Mouse (Mus musculus) midbrain, embryonic 11.5 days (tissue): ENCODE results near the gene Bhlhe41. TPM values are rescaled to one million over a fixed set of nuclear protein-coding genes. Genes with fewer than 3 reads are reported as not detected.

ENCODE experiments used
- ATAC-seq: fragments of 200-750 bp; cut with Nextera tagmentation; 2 replicates; pipeline ENCODE4 v1.8.0; 2017; ENCODE audit warnings: moderate TSS enrichment, moderate library complexity; ENCODE audit not compliant: low FRiP score
- DNase-seq: peaks from one replicate; pipeline ENCODE4 v3.0.0; 2015; ENCODE audit warnings: low spot score; ENCODE audit errors: missing footprints
- H3K27ac ChIP-seq: fragments of 300-500 bp; sonication (generic); 2 replicates; pipeline ENCODE4 v1.5.1; 2014; ENCODE audit warnings: low read depth, low read length
- H3K27me3 ChIP-seq: fragments of 300-500 bp; sonication (generic); 2 replicates; pipeline ENCODE4 v1.6.1; 2014; ENCODE audit warnings: mild to moderate bottlenecking, low read length, moderate library complexity, mixed read lengths; ENCODE audit not compliant: control insufficient read depth, insufficient read depth
- H3K36me3 ChIP-seq: fragments of 300-500 bp; sonication (generic); 2 replicates; pipeline ENCODE4 v1.6.1; 2014; ENCODE audit warnings: mild to moderate bottlenecking, low read length, moderate library complexity, mixed read lengths; ENCODE audit not compliant: control insufficient read depth, insufficient read depth
- H3K4me1 ChIP-seq: fragments of 300-500 bp; sonication (generic); 2 replicates; pipeline ENCODE4 v1.6.1; 2014; ENCODE audit warnings: low read length; ENCODE audit not compliant: control insufficient read depth, insufficient read depth
- H3K4me2 ChIP-seq: fragments of 300-500 bp; sonication (generic); 2 replicates; pipeline ENCODE4 v1.6.1; 2014; ENCODE audit warnings: mild to moderate bottlenecking, moderate library complexity
- H3K4me3 ChIP-seq: fragments of 300-500 bp; sonication (generic); 2 replicates; pipeline ENCODE4 v1.5.1; 2014; ENCODE audit warnings: low read depth, low read length
- H3K9ac ChIP-seq: fragments of 300-500 bp; sonication (generic); 2 replicates; pipeline ENCODE4 v1.6.1; 2014; ENCODE audit warnings: low read length
- H3K9me3 ChIP-seq: fragments of 300-500 bp; sonication (generic); 2 replicates; pipeline ENCODE4 v1.6.1; 2016; ENCODE audit warnings: low read length; ENCODE audit not compliant: control insufficient read depth
- WGBS: fragments of 180-500 bp; shearing (Covaris S2); extraction: QIAGEN DNeasy Blood & Tissue Kit; methylation state at CpG from one replicate; pipeline ENCODE4 v1.1.7; 2014; 5-methylcytosine and 5-hydroxymethylcytosine counted together
- polyA plus RNA-seq: library from polyadenylated mRNA; unstranded; fragments of >200 nt; fragmentation: Nextera tagmentation; extraction: Ambion mirVana; gene quantifications from 2 replicates; pipeline ENCODE4 v1.2.1, GENCODE M21; 2014

Bhlhe41 gene
- polyA plus RNA-seq, 1 experiment from 2014 or later = 1.9 TPM

DNA sequence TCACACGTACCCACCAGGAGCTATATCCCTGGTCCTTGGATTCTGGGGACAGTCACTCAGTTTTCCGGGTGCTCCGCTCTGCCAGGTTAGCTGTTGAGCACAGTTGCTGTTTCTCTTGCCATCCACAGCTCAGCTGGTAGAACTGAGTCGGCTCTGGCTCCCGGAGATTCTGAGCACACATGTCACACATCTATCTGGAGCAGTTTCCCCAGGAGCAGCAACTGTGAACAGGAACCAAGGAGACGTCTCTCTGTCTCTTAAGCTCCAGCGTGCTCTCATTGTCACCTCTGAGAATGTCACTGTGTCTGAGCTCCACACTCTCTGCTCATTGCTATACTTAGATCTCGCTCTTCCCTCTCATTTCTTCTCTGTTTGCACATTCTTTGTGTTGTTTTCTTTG lies 32.4 kb downstream of the Bhlhe41 start:
- Histone ChIP-seq H3K4me3 (no peak overlapping the region), H3K4me2 (no peak overlapping the region), H3K27me3 (no peaks in the 10 kb centered on the region), H3K27ac (no peak overlapping the region), H3K9me3 (no peaks in the 10 kb centered on the region), H3K4me1 (no peaks in the 10 kb centered on the region), H3K36me3 (no peaks in the 10 kb centered on the region), H3K9ac (no peak overlapping the region; the same call in 1 of the 2 replicates)
- WGBS = 67% methylated on average over 8 of the region's 8 CpGs
- DNase-seq (no peak), ATAC-seq (no peak)

DNA sequence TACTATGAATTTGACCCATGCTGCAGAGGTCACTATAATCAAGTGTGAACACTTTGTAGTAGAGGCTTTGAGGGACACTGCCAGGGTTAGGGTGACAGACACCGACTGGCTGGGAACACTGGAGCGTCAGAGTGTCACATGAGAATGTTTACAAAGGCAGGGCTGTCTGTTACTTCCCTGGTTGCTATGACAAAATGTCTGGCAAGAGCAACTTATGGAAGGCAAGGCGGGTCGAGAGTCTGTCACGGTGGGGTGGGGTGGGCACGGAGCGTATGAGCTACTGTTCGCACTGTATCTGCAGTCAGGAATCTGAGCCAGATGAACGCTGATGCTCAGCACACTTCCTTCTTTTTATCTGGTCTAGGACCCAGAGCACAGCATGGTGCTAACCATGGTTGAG lies 34.7 kb downstream of the Bhlhe41 start:
- 0 out of 2 replicates have a peak, but pooled peaks have one; percentile 44 for ATAC-seq
- no peaks in the 10 kb centered on the region for H3K9me3 ChIP-seq

DNA sequence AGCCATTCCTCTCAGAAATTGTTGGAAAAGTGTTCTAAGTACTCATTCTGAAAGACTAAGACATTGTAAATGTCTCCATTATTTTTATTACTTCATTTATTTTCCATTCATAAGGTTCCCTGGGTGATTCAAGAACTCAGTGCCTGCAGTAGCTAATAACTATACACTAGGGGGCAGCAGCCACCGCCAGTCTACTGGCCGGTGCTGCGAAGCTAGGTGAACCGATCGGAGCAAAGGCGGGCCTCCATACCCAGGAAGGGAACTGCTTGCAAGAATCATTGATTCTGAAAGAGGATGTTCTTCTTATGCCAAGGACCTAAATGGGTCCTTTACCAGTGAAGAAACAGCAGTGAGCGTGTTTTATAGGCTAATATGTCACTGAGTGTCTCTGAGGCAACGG lies 35.2 kb downstream of the Bhlhe41 start:
- ATAC-seq = peak; percentile 65; the same call in 1 of the 2 replicates
- no peak overlapping the region for H3K4me2 ChIP-seq
- no peak overlapping the region for H3K9ac ChIP-seq
- no peaks in the 10 kb centered on the region for H3K36me3 ChIP-seq
- WGBS = 15% methylated on average over 8 of the region's 8 CpGs
- H3K9me3 ChIP-seq = no peaks in the 10 kb centered on the region; the same call in none of the 2 replicates
- H3K27ac ChIP-seq = no peak overlapping the region
- no peaks in the 10 kb centered on the region for H3K4me1 ChIP-seq
- no peak overlapping the region for H3K4me3 ChIP-seq
- H3K27me3 ChIP-seq = no peaks in the 10 kb centered on the region
- peak; percentile 91 for DNase-seq

More for the DNA sequence above, 34.7 kb downstream of the Bhlhe41 start:
- no peak overlapping the region for H3K4me3 ChIP-seq
- H3K4me2 ChIP-seq = no peak overlapping the region
- no peaks in the 10 kb centered on the region for H3K27me3 ChIP-seq
- H3K9ac ChIP-seq = no peak overlapping the region
- no peaks in the 10 kb centered on the region for H3K36me3 ChIP-seq
- no peak overlapping the region for H3K27ac ChIP-seq
- 67% methylated on average over 9 of the region's 9 CpGs for WGBS
- no peaks in the 10 kb centered on the region for H3K4me1 ChIP-seq
- no peak for DNase-seq

DNA sequence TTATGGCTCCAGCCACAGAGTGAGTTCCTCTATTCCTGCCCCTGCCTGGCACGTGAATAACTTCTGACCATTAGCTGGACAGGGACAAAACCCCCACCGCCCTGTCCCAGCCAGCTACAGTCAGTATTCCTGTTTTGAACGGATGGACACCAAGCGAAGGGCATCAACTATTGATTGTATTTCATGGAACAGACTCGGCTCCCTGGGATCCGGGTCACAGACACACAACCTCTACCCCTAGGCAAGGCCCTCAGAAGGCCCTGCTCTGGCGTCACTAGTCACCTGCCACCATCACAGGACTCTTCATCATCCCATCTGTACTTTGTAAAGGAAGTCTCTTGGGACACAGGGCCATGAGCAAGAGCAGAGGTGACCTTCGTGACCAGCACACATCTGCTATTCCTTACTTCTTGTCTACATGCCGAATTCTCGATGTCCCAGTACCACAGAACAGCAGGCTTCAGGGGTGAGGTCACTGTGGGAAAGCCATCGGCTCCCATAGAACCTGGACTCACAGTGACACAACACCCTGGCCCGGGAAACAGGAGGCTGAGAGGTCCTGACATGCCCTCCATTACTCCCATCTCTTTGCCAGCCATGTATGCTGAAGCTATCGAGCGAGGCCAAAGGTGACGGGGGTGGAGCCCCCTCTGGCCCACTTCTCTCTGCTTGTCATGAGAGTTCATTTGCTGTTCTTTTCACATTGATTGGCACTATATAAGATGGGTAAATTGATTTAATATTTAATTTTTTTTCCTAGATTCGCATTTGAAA lies 36.1 kb downstream of the Bhlhe41 start:
- no peak overlapping the region for H3K9ac ChIP-seq
- DNase-seq (no peak), ATAC-seq (peak; percentile 46; the same call in 1 of the 2 replicates)
- no peaks in the 10 kb centered on the region for H3K27me3 ChIP-seq
- H3K9me3 ChIP-seq = no peaks in the 10 kb centered on the region; the same call in none of the 2 replicates
- H3K27ac ChIP-seq = no peak overlapping the region
- no peak overlapping the region for H3K4me2 ChIP-seq
- WGBS = 79% methylated on average over 16 of the region's 16 CpGs
- H3K4me3 ChIP-seq = no peak overlapping the region
- H3K4me1 ChIP-seq = no peaks in the 10 kb centered on the region
- H3K36me3 ChIP-seq = no peaks in the 10 kb centered on the region

DNA sequence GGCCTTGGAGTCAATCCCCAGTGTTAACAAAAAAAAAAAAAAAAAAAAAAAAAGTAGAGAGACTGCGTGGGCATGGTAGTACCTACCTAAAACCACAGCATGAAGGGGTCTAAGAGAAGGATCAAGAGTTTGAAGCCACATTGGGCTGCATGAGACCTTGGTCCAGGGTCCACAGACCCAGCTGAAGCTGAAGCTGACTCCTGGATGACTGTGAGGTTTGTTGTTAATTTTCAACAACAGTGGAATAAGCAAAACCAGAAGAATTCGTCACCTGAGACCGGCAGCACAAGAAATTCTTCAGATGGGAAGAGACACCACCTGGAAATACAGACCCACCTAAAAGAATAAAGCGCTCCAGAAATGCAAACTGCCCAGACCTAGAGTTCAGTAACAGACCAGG lies 39.1 kb downstream of the Bhlhe41 start:
- H3K4me3 ChIP-seq = no peak overlapping the region
- no peak overlapping the region for H3K4me2 ChIP-seq
- ATAC-seq = no peak

DNA sequence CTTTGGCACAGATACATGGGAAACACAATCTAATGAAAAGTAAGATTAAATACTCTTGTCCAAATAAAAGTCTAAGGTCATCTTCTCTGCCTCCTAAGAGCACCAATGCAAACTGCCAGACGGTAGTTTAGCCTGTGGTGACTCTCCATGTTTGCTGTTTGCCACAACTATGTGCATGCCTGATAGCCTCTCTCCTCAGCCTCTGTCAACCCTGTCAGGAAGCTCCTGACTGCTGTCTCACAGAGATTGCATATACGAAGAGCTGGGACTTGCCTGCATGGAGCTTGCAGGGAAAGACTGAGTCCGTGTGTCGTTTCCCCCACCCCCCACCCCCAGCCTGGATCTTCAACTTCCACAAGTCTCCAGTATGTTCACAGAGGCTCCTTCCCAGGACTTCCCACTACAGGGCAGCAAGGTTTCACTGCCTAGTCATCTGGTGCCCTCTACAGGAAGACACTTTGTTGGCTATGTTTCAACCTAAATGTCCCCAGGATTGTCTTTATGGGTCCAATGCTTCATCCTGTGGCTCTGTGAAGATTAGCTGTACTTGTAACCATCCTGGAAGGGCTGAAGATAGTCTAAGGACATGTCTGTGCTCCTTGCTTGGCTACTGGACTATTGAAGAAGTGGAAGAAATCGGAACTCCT lies 41.6 kb downstream of the Bhlhe41 start:
- Histone ChIP-seq H3K9ac (no peak overlapping the region), H3K4me2 (no peak overlapping the region), H3K27ac (no peak overlapping the region), H3K9me3 (no peaks in the 10 kb centered on the region; the same call in none of the 2 replicates), H3K4me1 (peaks cover 5% of the 10 kb centered on the region; the same call in 1 of the 2 replicates), H3K27me3 (no peaks in the 10 kb centered on the region), H3K4me3 (no peak overlapping the region), H3K36me3 (no peaks in the 10 kb centered on the region)
- 41% methylated on average over 5 of the region's 5 CpGs for WGBS
- DNase-seq (peak; percentile 90), ATAC-seq (no peak)

More for the DNA sequence above, 39.1 kb downstream of the Bhlhe41 start:
- no peak for DNase-seq
- 90% methylated on average over 4 of the region's 4 CpGs for WGBS
- no peak overlapping the region for H3K27ac ChIP-seq
- no peaks in the 10 kb centered on the region for H3K36me3 ChIP-seq
- H3K4me1 ChIP-seq = peaks cover 5% of the 10 kb centered on the region; the same call in 1 of the 2 replicates
- no peaks in the 10 kb centered on the region; the same call in none of the 2 replicates for H3K9me3 ChIP-seq
- H3K9ac ChIP-seq = no peak overlapping the region
- H3K27me3 ChIP-seq = no peaks in the 10 kb centered on the region

DNA sequence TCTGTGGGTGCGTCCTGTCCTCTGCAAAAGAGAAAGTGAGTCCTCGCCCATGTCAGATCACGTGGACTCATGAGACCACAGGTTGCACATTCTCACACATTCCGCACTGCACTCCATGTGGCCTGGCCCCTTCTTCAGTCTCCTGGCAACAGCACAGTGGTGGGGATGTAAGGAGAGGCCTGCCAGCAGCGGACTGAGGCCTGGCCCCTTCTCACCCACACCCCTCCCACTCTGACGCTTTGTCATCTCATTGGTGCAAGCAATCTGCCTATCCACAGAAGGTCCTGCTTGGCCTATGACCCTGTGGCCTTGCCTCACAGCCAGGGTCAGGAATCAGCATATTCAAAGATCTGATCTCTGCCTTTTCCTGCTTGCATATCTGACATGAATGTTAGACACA lies 42.3 kb downstream of the Bhlhe41 start:
- Histone ChIP-seq H3K4me3 (no peak overlapping the region), H3K9me3 (no peaks in the 10 kb centered on the region; the same call in none of the 2 replicates), H3K27ac (no peak overlapping the region), H3K4me1 (peaks cover 5% of the 10 kb centered on the region; the same call in 1 of the 2 replicates), H3K36me3 (no peaks in the 10 kb centered on the region), H3K9ac (no peak overlapping the region), H3K27me3 (no peaks in the 10 kb centered on the region), H3K4me2 (no peak overlapping the region)
- peak; percentile 86 for DNase-seq
- WGBS = 24% methylated on average over 6 of the region's 6 CpGs
- peak; percentile 88 for ATAC-seq

DNA sequence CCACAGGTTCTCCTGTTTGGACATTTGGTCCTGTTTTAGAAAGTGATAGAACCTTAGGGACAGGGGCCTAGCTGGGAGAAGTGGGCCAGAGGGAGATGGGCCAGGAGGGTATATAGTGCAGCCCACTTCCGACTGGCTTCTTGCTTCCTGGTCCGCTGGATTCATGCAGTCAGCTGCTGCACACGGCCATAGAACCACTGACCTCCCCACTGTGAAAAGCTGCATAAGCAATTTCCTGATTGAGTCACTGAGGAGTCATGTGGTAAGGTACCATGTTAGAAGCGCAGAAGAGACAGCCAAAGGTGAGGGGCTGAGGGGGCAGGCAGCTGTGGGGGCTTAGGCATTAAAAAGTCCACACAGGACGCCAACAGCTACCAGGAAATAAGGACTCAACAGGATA lies 43.1 kb downstream of the Bhlhe41 start:
- DNase-seq (no peak), ATAC-seq (0 out of 2 replicates have a peak, but pooled peaks have one; percentile 7)
- H3K36me3 ChIP-seq = no peaks in the 10 kb centered on the region
- peaks cover 5% of the 10 kb centered on the region; the same call in 1 of the 2 replicates for H3K4me1 ChIP-seq
- H3K9me3 ChIP-seq = no peaks in the 10 kb centered on the region; the same call in none of the 2 replicates
- H3K4me3 ChIP-seq = no peak overlapping the region
- no peak overlapping the region for H3K4me2 ChIP-seq
- WGBS = 70% methylated on average over 5 of the region's 5 CpGs
- no peaks in the 10 kb centered on the region for H3K27me3 ChIP-seq
- H3K27ac ChIP-seq = no peak overlapping the region
- H3K9ac ChIP-seq = no peak overlapping the region

DNA sequence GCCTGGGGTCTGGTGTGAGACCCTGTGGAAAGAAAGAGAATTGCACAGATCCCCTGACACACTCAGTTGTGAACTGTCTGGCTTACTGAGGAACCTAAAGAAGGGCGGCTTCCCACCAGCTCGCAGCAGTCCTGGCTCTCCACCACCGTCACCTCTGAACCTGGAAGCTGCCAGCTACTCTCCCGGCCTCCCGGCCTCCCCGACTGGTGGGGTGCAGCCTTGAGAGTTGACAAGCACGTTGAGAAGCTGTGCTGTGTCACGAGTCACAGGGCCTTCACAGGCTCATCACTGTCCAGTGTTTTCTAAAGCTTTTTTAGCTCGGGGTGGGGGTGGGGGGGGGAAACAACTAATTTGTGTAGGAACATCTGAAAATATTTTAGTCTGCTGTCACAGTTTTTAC lies 46.2 kb downstream of the Bhlhe41 start:
- 89% methylated on average over 9 of the region's 9 CpGs for WGBS
- no peak overlapping the region for H3K4me2 ChIP-seq
- ATAC-seq = no peak

More for the DNA sequence above, 46.2 kb downstream of the Bhlhe41 start:
- no peak for DNase-seq
- Histone ChIP-seq H3K4me3 (no peak overlapping the region), H3K36me3 (no peaks in the 10 kb centered on the region), H3K9me3 (no peaks in the 10 kb centered on the region), H3K9ac (no peak overlapping the region), H3K4me1 (peaks cover 5% of the 10 kb centered on the region; the same call in 1 of the 2 replicates), H3K27me3 (no peaks in the 10 kb centered on the region), H3K27ac (no peak overlapping the region)
